Mouse (Mus musculus): ENCODE measurements around the gene Npas2.

Gene Npas2

GRCm38 (mm10) chr1:39192997-39193861, at the start of gene Npas2:
Gene Npas2 (plus strand): TSS chr1:39193731.
- no peak for DNase-seq (ENCODE audit: low read depth, low spot score)

GRCm38 (mm10) chr1:39156778-39157177, 36.8 kb upstream of the Npas2 start:
- DNase-seq (ENCODE audit: low read depth, low spot score) = no peak

GRCm38 (mm10) chr1:39160167-39160566, 33.4 kb upstream of the Npas2 start:
- no peak for DNase-seq (ENCODE audit: low read depth, low spot score)

- no peak for DNase-seq (ENCODE audit: low read depth, low spot score)
Observed at GRCm38 (mm10) chr1:39163077-39163476, 30.5 kb upstream of the Npas2 start.

- DNase-seq (ENCODE audit: low read depth, low spot score) = no peak
Observed at GRCm38 (mm10) chr1:39176690-39177089, 16.8 kb upstream of the Npas2 start.

GRCm38 (mm10) chr1:39177211-39177610, 16.3 kb upstream of the Npas2 start:
- DNase-seq (ENCODE audit: low read depth, low spot score) = no peak

GRCm38 (mm10) chr1:39179806-39180205, 13.7 kb upstream of the Npas2 start:
- DNase-seq (ENCODE audit: low read depth, low spot score) = no peak

GRCm38 (mm10) chr1:39180517-39180916, 13.0 kb upstream of the Npas2 start:
- DNase-seq (ENCODE audit: low read depth, low spot score) = no peak

- DNase-seq (ENCODE audit: low read depth, low spot score) = no peak
Observed at GRCm38 (mm10) chr1:39181901-39182300, 11.6 kb upstream of the Npas2 start.

- no peak for DNase-seq (ENCODE audit: low read depth, low spot score)
Observed at GRCm38 (mm10) chr1:39185833-39186232, 7.7 kb upstream of the Npas2 start.

- DNase-seq (ENCODE audit: low read depth, low spot score) = no peak
Observed at GRCm38 (mm10) chr1:39186711-39187437, 6.7 kb upstream of the Npas2 start.

GRCm38 (mm10) chr1:39191122-39191521, 2.4 kb upstream of the Npas2 start:
- no peak for DNase-seq (ENCODE audit: low read depth, low spot score)

- DNase-seq (ENCODE audit: low read depth, low spot score) = no peak
Observed at GRCm38 (mm10) chr1:39192460-39192996, 1.0 kb upstream of the Npas2 start.

- DNase-seq (ENCODE audit: low read depth, low spot score) = no peak
Observed at GRCm38 (mm10) chr1:39193862-39194675, 538 bp downstream of the Npas2 start.

- DNase-seq (ENCODE audit: low read depth, low spot score) = no peak
Observed at GRCm38 (mm10) chr1:39194959-39195358, 1.4 kb downstream of the Npas2 start.

- DNase-seq (ENCODE audit: low read depth, low spot score) = no peak
Observed at GRCm38 (mm10) chr1:39196126-39196525, 2.6 kb downstream of the Npas2 start.

- no peak for DNase-seq (ENCODE audit: low read depth, low spot score)
Observed at GRCm38 (mm10) chr1:39196676-39197375, 3.3 kb downstream of the Npas2 start.

- no peak for DNase-seq (ENCODE audit: low read depth, low spot score)
Observed at GRCm38 (mm10) chr1:39205021-39205420, 11.5 kb downstream of the Npas2 start.

- no peak for DNase-seq (ENCODE audit: low read depth, low spot score)
Observed at GRCm38 (mm10) chr1:39205697-39206096, 12.2 kb downstream of the Npas2 start.

GRCm38 (mm10) chr1:39206942-39207341, 13.4 kb downstream of the Npas2 start:
- DNase-seq (ENCODE audit: low read depth, low spot score) = no peak

- no peak for DNase-seq (ENCODE audit: low read depth, low spot score)
Observed at GRCm38 (mm10) chr1:39210928-39211327, 17.4 kb downstream of the Npas2 start.

Measured in forelimb bud, embryonic 11.5 days (tissue).